Mouse (Mus musculus): ENCODE data around the gene Immp2l. TPM values are rescaled to one million over a fixed set of nuclear protein-coding genes. Genes with fewer than 3 reads are reported as not detected.

Immp2l gene
- polyA plus RNA-seq, 1 experiment, result 9.6 TPM

DNA sequence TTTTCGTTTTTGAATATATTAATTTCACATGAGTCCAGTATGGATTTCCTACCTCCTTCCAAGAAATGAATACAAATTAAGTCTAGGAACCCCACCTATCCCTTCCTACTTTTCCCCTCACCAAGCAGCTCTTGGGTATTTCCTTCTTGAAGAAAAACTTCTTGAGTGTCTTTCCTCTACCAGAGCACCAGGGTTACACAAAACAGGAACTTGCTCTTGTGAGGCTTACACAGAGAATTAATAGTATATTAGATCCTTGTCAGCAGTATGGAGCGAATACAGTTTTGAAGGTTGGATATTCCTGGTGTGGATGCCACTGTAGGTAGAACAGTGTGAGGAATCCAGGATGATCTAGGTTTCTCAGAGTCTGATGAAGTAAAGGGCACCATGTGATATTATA is 172.5 kb downstream of the Immp2l start:
- H3K36me3 ChIP-seq (ENCODE audit: control insufficient read depth, insufficient read depth), result no peaks in the 10 kb centered on the region
- H3K27me3 ChIP-seq (ENCODE audit: control insufficient read depth, insufficient read depth, insufficient read length), result no peaks in the 10 kb centered on the region
- H3K4me2 ChIP-seq (ENCODE audit: low read depth), result no peak overlapping the region
- H3K4me3 ChIP-seq, result no peak overlapping the region
- H3K79me2 ChIP-seq (ENCODE audit: control insufficient read depth, insufficient read depth), result no peaks in the 10 kb centered on the region
- TF ChIP-seq POLR2A (IDR thresholded peaks at IDR 0.05; ENCODE audit: insufficient read length, low read depth) (no peak), SRF (IDR thresholded peaks at IDR 0.05; ENCODE audit: control insufficient read depth, insufficient read length, low read depth) (no peak), MYOD1 (IDR thresholded peaks at IDR 0.05; ENCODE audit: control insufficient read depth in 1 of 3, insufficient read length in 2 of 3, low read depth in 2 of 3) (no peak), CEBPB (IDR thresholded peaks at IDR 0.05; ENCODE audit: insufficient read depth, poor library complexity, severe bottlenecking) (no peak), POLR2AphosphoS2 (IDR thresholded peaks at IDR 0.05; ENCODE audit: insufficient read length, low read depth) (no peak), TCF3 (IDR thresholded peaks at IDR 0.05; ENCODE audit: insufficient read length, low read depth) (no peak), E2F4 (IDR thresholded peaks at IDR 0.05; ENCODE audit: insufficient read depth) (no peak), MAX (IDR thresholded peaks at IDR 0.05; ENCODE audit: low read depth) (no peak), MYOG (IDR thresholded peaks at IDR 0.05; ENCODE audit: control insufficient read depth in 1 of 3, insufficient read depth in 1 of 3, insufficient read length in 2 of 3, low read depth in 2 of 3) (no peak), USF1 (IDR thresholded peaks at IDR 0.05; ENCODE audit: low read depth) (no peak), REST (IDR thresholded peaks at IDR 0.05; ENCODE audit: insufficient read depth, insufficient read length) (no peak)
- no peak overlapping the region for H3ac ChIP-seq (ENCODE audit: control insufficient read depth, insufficient read length)

DNA sequence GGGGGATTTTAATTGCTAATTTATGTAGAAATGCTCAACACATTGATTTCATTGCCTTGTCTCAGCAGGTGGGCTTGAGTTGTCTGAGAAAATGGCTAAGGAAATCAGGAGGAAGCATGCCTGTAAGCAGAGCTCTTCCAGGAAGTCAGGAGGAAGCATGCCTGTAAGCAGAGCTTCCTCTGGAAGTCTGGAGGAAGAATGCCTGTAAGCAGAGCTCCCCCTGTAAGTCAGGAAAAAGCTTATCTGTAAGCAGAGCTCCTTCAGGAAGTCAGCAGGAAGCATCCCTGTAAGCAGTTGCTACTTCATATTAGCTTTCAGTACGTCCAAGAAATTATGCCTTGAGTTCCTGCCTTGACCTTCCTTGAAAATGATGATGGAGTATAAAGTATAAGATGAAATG is 191.3 kb downstream of the Immp2l start:
- H3K27me3 ChIP-seq (ENCODE audit: control insufficient read depth, insufficient read depth, insufficient read length), result no peaks in the 10 kb centered on the region
- no peak overlapping the region for H3K4me3 ChIP-seq
- H3ac ChIP-seq (ENCODE audit: control insufficient read depth, insufficient read length), result no peak overlapping the region
- TF ChIP-seq POLR2A (IDR thresholded peaks at IDR 0.05; ENCODE audit: insufficient read length, low read depth), result no peak
- no peak for TF ChIP-seq USF1 (IDR thresholded peaks at IDR 0.05; ENCODE audit: low read depth)
- no peak for TF ChIP-seq REST (IDR thresholded peaks at IDR 0.05; ENCODE audit: insufficient read depth, insufficient read length)
- no peak for TF ChIP-seq CEBPB (IDR thresholded peaks at IDR 0.05; ENCODE audit: insufficient read depth, poor library complexity, severe bottlenecking)
- no peak for TF ChIP-seq TCF3 (IDR thresholded peaks at IDR 0.05; ENCODE audit: insufficient read length, low read depth)
- TF ChIP-seq TCF12 (IDR thresholded peaks at IDR 0.05; ENCODE audit: insufficient read depth, poor library complexity, severe bottlenecking), result no peak
- TF ChIP-seq E2F4 (IDR thresholded peaks at IDR 0.05; ENCODE audit: insufficient read depth), result no peak
- TF ChIP-seq MYOG (IDR thresholded peaks at IDR 0.05; ENCODE audit: control insufficient read depth in 1 of 3, insufficient read depth in 1 of 3, insufficient read length in 2 of 3, low read depth in 2 of 3), result no peak
- no peak for TF ChIP-seq SRF (IDR thresholded peaks at IDR 0.05; ENCODE audit: control insufficient read depth, insufficient read length, low read depth)
- no peak for TF ChIP-seq POLR2AphosphoS2 (IDR thresholded peaks at IDR 0.05; ENCODE audit: insufficient read length, low read depth)
- TF ChIP-seq MAX (IDR thresholded peaks at IDR 0.05; ENCODE audit: low read depth), result no peak
- TF ChIP-seq MYOD1 (IDR thresholded peaks at IDR 0.05; ENCODE audit: control insufficient read depth in 1 of 3, insufficient read length in 2 of 3, low read depth in 2 of 3), result no peak
- H3K36me3 ChIP-seq (ENCODE audit: control insufficient read depth, insufficient read depth), result no peaks in the 10 kb centered on the region
- no peaks in the 10 kb centered on the region for H3K79me2 ChIP-seq (ENCODE audit: control insufficient read depth, insufficient read depth)
- H3K4me2 ChIP-seq (ENCODE audit: low read depth), result no peak overlapping the region

GRCm38 (mm10) chr12:41221893-41222292 is 198.0 kb downstream of the Immp2l start:
- no peak overlapping the region for H3K4me2 ChIP-seq (ENCODE audit: low read depth)
- no peaks in the 10 kb centered on the region for H3K27me3 ChIP-seq (ENCODE audit: control insufficient read depth, insufficient read depth, insufficient read length)
- H3K79me2 ChIP-seq (ENCODE audit: control insufficient read depth, insufficient read depth), result no peaks in the 10 kb centered on the region
- H3ac ChIP-seq (ENCODE audit: control insufficient read depth, insufficient read length), result no peak overlapping the region
- TF ChIP-seq POLR2A (IDR thresholded peaks at IDR 0.05; ENCODE audit: insufficient read length, low read depth), result no peak
- H3K4me3 ChIP-seq, result no peak overlapping the region
- no peaks in the 10 kb centered on the region for H3K36me3 ChIP-seq (ENCODE audit: control insufficient read depth, insufficient read depth)

GRCm38 (mm10) chr12:41223686-41224085 is 199.8 kb downstream of the Immp2l start:
- Histone ChIP-seq H3K27me3 (ENCODE audit: control insufficient read depth, insufficient read depth, insufficient read length) (no peaks in the 10 kb centered on the region), H3ac (ENCODE audit: control insufficient read depth, insufficient read length) (no peak overlapping the region)
- TF ChIP-seq MYOG (IDR thresholded peaks at IDR 0.05; ENCODE audit: control insufficient read depth in 1 of 3, insufficient read depth in 1 of 3, insufficient read length in 2 of 3, low read depth in 2 of 3) (no peak), REST (IDR thresholded peaks at IDR 0.05; ENCODE audit: insufficient read depth, insufficient read length) (no peak), POLR2AphosphoS2 (IDR thresholded peaks at IDR 0.05; ENCODE audit: insufficient read length, low read depth) (no peak), MAX (IDR thresholded peaks at IDR 0.05; ENCODE audit: low read depth) (no peak), SRF (IDR thresholded peaks at IDR 0.05; ENCODE audit: control insufficient read depth, insufficient read length, low read depth) (no peak), TCF3 (IDR thresholded peaks at IDR 0.05; ENCODE audit: insufficient read length, low read depth) (no peak), POLR2A (IDR thresholded peaks at IDR 0.05; ENCODE audit: insufficient read length, low read depth) (no peak), E2F4 (IDR thresholded peaks at IDR 0.05; ENCODE audit: insufficient read depth) (no peak), TCF12 (IDR thresholded peaks at IDR 0.05; ENCODE audit: insufficient read depth, poor library complexity, severe bottlenecking) (no peak), USF1 (IDR thresholded peaks at IDR 0.05; ENCODE audit: low read depth) (no peak)

GRCm38 (mm10) chr12:41224538-41224937 is 200.6 kb downstream of the Immp2l start:
- Histone ChIP-seq H3K27me3 (ENCODE audit: control insufficient read depth, insufficient read depth, insufficient read length) (no peaks in the 10 kb centered on the region), H3K4me3 (no peak overlapping the region), H3K4me2 (ENCODE audit: low read depth) (no peak overlapping the region), H3K36me3 (ENCODE audit: control insufficient read depth, insufficient read depth) (no peaks in the 10 kb centered on the region), H3K79me2 (ENCODE audit: control insufficient read depth, insufficient read depth) (no peaks in the 10 kb centered on the region), H3ac (ENCODE audit: control insufficient read depth, insufficient read length) (no peak overlapping the region)
- TF ChIP-seq E2F4 (IDR thresholded peaks at IDR 0.05; ENCODE audit: insufficient read depth) (no peak), SRF (IDR thresholded peaks at IDR 0.05; ENCODE audit: control insufficient read depth, insufficient read length, low read depth) (no peak), USF1 (IDR thresholded peaks at IDR 0.05; ENCODE audit: low read depth) (no peak), MAX (IDR thresholded peaks at IDR 0.05; ENCODE audit: low read depth) (no peak), CEBPB (IDR thresholded peaks at IDR 0.05; ENCODE audit: insufficient read depth, poor library complexity, severe bottlenecking) (no peak), MYOD1 (IDR thresholded peaks at IDR 0.05; ENCODE audit: control insufficient read depth in 1 of 3, insufficient read length in 2 of 3, low read depth in 2 of 3) (no peak), POLR2AphosphoS2 (IDR thresholded peaks at IDR 0.05; ENCODE audit: insufficient read length, low read depth) (no peak)

More at GRCm38 (mm10) chr12:41223686-41224085, 199.8 kb downstream of the Immp2l start:
- Histone ChIP-seq H3K4me3 (no peak overlapping the region), H3K79me2 (ENCODE audit: control insufficient read depth, insufficient read depth) (no peaks in the 10 kb centered on the region), H3K36me3 (ENCODE audit: control insufficient read depth, insufficient read depth) (no peaks in the 10 kb centered on the region), H3K4me2 (ENCODE audit: low read depth) (no peak overlapping the region)

Data from myocyte (in vitro differentiated cells).